Mouse (Mus musculus) hindbrain, embryonic 15.5 days (tissue): ENCODE results near the gene Prkce. TPM values are rescaled to one million over a fixed set of nuclear protein-coding genes. Genes with fewer than 3 reads are reported as not detected.

Experiments used
- ATAC-seq: fragments of 200-750 bp; cut with Nextera tagmentation; 2 replicates; pipeline ENCODE4 v1.8.0; 2017; ENCODE audit warnings: low read depth, moderate number of reproducible peaks, moderate TSS enrichment; ENCODE audit not compliant: low FRiP score
- H3K27ac ChIP-seq: fragments of 300-500 bp; sonication (generic); replicated peaks from 2 replicates; pipeline ENCODE4 v1.5.1; 2015; ENCODE audit warnings: mild to moderate bottlenecking, inconsistent platforms
- H3K27me3 ChIP-seq: fragments of 300-500 bp; sonication (generic); 2 replicates; pipeline ENCODE4 v1.6.1; 2015; ENCODE audit warnings: control low read depth, inconsistent platforms
- H3K36me3 ChIP-seq: fragments of 300-500 bp; sonication (generic); 2 replicates; pipeline ENCODE4 v1.6.1; 2015; ENCODE audit warnings: control low read depth, inconsistent platforms
- H3K4me1 ChIP-seq: fragments of 300-500 bp; sonication (generic); replicated peaks from 2 replicates; pipeline ENCODE4 v1.6.1; 2015; ENCODE audit warnings: control low read depth, inconsistent platforms
- H3K4me2 ChIP-seq: fragments of 300-500 bp; sonication (generic); 2 replicates; pipeline ENCODE4 v1.6.1; 2015; ENCODE audit warnings: moderate library complexity, mild to moderate bottlenecking, inconsistent platforms
- H3K4me3 ChIP-seq: fragments of 300-500 bp; sonication (generic); 2 replicates; pipeline ENCODE4 v1.5.1; 2015; ENCODE audit warnings: mild to moderate bottlenecking, inconsistent platforms
- H3K9ac ChIP-seq: fragments of 300-500 bp; sonication (generic); 2 replicates; pipeline ENCODE4 v1.6.1; 2015; ENCODE audit warnings: inconsistent platforms
- H3K9me3 ChIP-seq: fragments of 300-500 bp; sonication (generic); 2 replicates; pipeline ENCODE4 v1.6.1; 2016; ENCODE audit warnings: control low read depth, inconsistent platforms
- WGBS: fragments of 180-500 bp; shearing (Covaris S2); methylation state at CpG from one replicate; pipeline ENCODE4 v1.1.7; 2015; 5-methylcytosine and 5-hydroxymethylcytosine counted together
- polyA plus RNA-seq: library from polyadenylated mRNA; unstranded; fragments of >200 nt; fragmentation: Nextera tagmentation; extraction: Ambion mirVana; gene quantifications from 2 replicates; pipeline ENCODE4 v1.2.1, GENCODE M21; 2015

Prkce gene
- polyA plus RNA-seq, 1 experiment from 2014 or later, result 45.7 TPM

DNA sequence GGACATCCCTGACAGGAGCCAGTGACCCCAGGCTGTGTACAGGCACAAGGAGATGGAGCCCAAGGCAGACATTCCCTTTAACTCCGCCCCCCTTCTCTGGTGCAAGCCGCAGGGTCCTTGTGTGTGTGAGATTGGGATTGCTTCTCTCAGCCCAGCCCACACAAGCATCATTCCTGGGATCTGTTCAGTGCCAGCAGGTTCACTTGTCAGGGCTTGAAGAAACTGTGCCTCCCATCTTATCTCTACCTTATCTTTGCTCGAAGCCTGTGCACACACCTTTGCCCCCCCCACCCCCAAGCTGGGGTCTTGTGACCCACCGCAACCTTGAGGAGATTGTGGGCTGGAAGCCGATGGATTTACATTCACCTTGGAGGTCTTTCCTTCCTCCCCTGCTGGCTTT lies 508.8 kb downstream of the Prkce start:
- Histone ChIP-seq H3K9me3 (no peaks in the 10 kb centered on the region), H3K4me2 (no peak overlapping the region), H3K4me3 (no peak overlapping the region), H3K4me1 (no peaks in the 10 kb centered on the region), H3K27ac (no peak overlapping the region), H3K27me3 (no peaks in the 10 kb centered on the region), H3K36me3 (no peaks in the 10 kb centered on the region), H3K9ac (no peak overlapping the region)
- 87% methylated on average over 5 of the region's 5 CpGs for WGBS
- no peak for ATAC-seq

DNA sequence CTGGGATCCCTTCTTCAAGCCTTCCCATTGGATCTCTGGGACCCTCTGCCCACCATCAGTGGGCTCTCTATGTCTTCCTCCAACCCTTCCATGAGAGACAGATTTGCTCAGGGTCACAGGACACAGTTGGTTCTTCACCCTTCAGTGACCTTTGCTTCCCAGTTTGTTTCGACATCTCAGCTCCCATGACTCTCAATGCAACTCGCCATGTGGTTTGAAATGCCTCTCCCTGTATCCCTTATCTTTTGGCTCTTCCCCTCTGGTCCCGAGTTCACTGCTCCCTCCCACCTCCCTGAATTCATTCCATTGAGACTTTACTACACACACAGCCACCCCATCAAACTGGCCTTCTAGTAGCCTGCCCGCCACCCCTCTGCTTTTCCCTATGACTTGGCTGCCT lies 509.3 kb downstream of the Prkce start:
- no peak for ATAC-seq
- Histone ChIP-seq H3K36me3 (no peaks in the 10 kb centered on the region), H3K27ac (no peak overlapping the region), H3K9me3 (no peaks in the 10 kb centered on the region), H3K4me3 (no peak overlapping the region), H3K27me3 (no peaks in the 10 kb centered on the region), H3K4me1 (no peaks in the 10 kb centered on the region), H3K9ac (no peak overlapping the region), H3K4me2 (no peak overlapping the region)
- WGBS, result 70% methylated on average over 4 of the region's 4 CpGs

DNA sequence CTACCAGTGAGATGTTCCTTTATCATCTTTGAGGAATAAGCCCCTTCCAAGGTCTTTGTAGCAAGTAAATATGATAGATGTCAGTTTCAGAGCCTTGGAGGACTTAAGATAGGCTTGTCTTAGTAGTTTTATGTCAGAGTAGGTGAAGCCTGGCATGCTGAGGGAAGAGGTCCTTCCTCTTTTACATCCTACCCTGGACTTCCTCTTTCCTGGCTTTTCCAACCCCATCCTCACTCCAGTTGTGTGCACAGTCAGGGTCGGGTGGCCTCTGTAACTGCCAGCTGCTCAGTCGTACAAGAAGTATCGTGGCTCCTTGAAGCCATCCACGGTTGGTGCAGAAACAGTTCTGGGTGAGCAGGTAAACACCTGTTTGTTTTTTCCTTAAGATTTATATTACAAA lies 517.7 kb downstream of the Prkce start:
- H3K4me2 ChIP-seq, result no peak overlapping the region
- WGBS, result 86% methylated on average over 4 of the region's 4 CpGs
- no peaks in the 10 kb centered on the region for H3K9me3 ChIP-seq
- no peaks in the 10 kb centered on the region for H3K27me3 ChIP-seq
- no peaks in the 10 kb centered on the region for H3K36me3 ChIP-seq
- no peak overlapping the region for H3K4me3 ChIP-seq
- ATAC-seq, result no peak
- H3K4me1 ChIP-seq, result no peaks in the 10 kb centered on the region
- H3K9ac ChIP-seq, result no peak overlapping the region
- no peak overlapping the region for H3K27ac ChIP-seq

DNA sequence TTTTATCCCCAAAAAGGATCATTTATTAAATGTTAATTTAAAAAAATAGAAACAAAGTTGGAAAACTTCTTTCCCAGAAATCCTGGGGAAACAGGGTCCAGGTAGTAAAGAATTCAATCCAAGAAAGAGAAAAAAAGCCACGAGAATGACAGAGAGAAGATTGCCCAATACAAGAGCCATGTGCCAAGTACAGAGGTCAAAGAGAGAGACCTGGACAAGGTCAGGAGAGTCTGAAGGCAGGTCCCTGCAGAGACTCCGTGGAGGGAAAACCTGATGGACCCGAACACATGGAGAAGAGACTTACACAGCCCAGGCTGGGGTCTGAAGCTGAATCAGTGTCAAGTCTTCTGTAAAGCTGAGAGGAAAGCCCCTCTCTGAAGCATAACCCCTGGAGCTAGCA lies 519.4 kb downstream of the Prkce start:
- no peaks in the 10 kb centered on the region for H3K4me1 ChIP-seq
- no peaks in the 10 kb centered on the region for H3K27me3 ChIP-seq
- H3K27ac ChIP-seq, result no peak overlapping the region
- H3K9me3 ChIP-seq, result no peaks in the 10 kb centered on the region
- H3K4me3 ChIP-seq, result no peak overlapping the region
- ATAC-seq, result no peak
- no peak overlapping the region for H3K9ac ChIP-seq
- no peaks in the 10 kb centered on the region for H3K36me3 ChIP-seq
- WGBS, result 89% methylated on average over 3 of the region's 3 CpGs
- no peak overlapping the region for H3K4me2 ChIP-seq

DNA sequence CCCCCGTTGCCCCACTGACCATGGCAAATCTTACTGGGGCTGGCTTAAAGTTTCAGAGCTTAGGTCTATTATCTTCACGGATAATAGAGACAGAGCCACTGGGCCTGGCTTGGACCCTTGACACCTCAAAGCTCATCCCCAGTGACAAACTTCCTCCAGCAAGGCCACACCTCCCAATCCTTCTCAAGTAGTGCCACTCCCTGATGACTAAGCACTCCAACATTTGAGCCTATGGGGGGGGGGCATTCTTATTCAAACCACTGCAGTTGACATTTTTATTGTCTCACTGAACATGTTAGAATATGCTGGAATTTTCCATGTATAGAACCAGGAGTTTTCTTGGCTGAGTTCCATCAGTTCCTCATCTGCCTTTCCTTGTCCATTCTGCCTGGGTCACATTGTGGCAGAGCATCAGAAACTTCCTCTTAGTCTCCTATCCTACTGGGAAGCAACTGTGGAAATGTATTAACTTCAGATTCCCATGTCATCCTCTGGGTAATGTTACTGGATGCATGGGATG lies 523.3 kb downstream of the Prkce start:
- WGBS, result 92% methylated on average over 2 of the region's 2 CpGs

DNA sequence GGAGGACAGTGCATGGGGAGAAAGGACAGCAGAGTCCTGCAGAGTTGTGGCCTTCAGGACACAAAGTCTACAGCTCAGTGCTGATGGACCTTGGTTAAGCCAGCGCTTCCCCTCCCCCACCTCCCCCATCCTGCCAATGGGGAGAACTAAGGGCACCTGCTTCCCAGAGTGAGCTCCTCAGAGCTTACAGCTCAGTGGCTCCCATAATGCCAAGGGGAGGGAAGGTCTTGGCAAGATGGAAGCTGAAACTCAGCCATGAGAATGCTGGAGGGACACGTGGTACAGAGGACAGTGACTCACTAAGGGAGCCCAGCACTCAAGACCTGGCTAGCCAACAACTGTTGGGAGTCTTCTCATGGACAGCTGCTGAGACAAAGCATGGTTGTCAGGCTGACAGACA lies 530.2 kb downstream of the Prkce start:
- no peak overlapping the region for H3K4me3 ChIP-seq
- WGBS, result 91% methylated on average over 2 of the region's 2 CpGs
- no peaks in the 10 kb centered on the region for H3K36me3 ChIP-seq
- no peaks in the 10 kb centered on the region for H3K27me3 ChIP-seq
- ATAC-seq, result no peak
- no peak overlapping the region for H3K27ac ChIP-seq
- H3K9me3 ChIP-seq, result no peaks in the 10 kb centered on the region
- no peaks in the 10 kb centered on the region for H3K4me1 ChIP-seq
- H3K9ac ChIP-seq, result no peak overlapping the region
- H3K4me2 ChIP-seq, result no peak overlapping the region

More for the DNA sequence above, 523.3 kb downstream of the Prkce start:
- no peak overlapping the region for H3K4me2 ChIP-seq
- H3K27me3 ChIP-seq, result no peaks in the 10 kb centered on the region
- H3K36me3 ChIP-seq, result no peaks in the 10 kb centered on the region
- H3K27ac ChIP-seq, result no peak overlapping the region
- H3K9me3 ChIP-seq, result no peaks in the 10 kb centered on the region
- no peak overlapping the region for H3K4me3 ChIP-seq
- H3K9ac ChIP-seq, result no peak overlapping the region
- no peak for ATAC-seq
- H3K4me1 ChIP-seq, result no peaks in the 10 kb centered on the region

DNA sequence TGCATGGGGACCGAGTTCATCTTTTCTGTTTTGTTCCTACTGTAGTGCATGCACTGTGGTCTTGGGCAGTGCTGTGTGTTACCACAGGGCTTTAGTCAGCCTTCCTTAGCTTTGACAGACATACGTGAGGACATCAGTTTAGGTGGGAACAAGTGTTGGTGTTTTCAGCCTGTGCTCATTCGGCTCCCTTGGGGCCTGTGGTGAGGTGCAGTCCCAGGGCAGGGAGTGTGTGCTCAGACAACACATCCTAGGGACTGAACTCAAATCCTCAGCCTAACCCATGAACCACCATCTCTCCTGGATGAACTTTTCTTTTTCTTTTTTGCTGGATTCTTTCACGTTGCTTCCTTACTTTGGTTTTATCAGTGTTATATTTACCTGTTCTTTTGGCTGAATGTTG lies 535.8 kb downstream of the Prkce start:
- 82% methylated on average over 4 of the region's 4 CpGs for WGBS
- H3K27ac ChIP-seq, result no peak overlapping the region
- H3K36me3 ChIP-seq, result no peaks in the 10 kb centered on the region
- no peak overlapping the region for H3K4me3 ChIP-seq
- no peaks in the 10 kb centered on the region for H3K9me3 ChIP-seq
- ATAC-seq, result no peak
- no peak overlapping the region for H3K4me2 ChIP-seq
- H3K4me1 ChIP-seq, result no peaks in the 10 kb centered on the region; the same call in 1 of the 2 replicates
- no peak overlapping the region for H3K9ac ChIP-seq
- H3K27me3 ChIP-seq, result no peaks in the 10 kb centered on the region

DNA sequence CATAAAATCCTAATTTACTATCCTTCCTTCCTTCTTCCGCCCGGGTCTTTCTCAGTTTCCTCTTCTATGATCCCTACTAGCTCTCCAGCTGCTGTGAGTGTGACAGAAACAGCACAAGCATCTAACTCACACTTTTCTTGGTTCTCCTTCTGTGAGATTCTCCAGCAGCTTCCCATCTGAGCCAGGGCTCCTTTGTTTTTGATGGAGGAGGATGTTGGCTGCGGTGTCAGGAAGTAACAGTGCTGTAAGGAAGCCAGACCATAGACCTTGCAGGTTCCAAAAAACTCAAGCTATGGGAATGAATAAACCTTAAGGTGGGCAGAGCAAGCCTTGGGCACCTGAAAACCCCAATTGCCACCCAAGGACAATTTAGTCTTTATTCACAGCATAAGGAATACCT lies 537.7 kb downstream of the Prkce start:
- H3K4me2 ChIP-seq, result no peak overlapping the region
- H3K27me3 ChIP-seq, result no peaks in the 10 kb centered on the region
- no peak overlapping the region for H3K27ac ChIP-seq
- no peak for ATAC-seq
- no peaks in the 10 kb centered on the region for H3K9me3 ChIP-seq
- 86% methylated on average over 3 of the region's 3 CpGs for WGBS
- H3K9ac ChIP-seq, result no peak overlapping the region
- no peak overlapping the region for H3K4me3 ChIP-seq
- H3K36me3 ChIP-seq, result no peaks in the 10 kb centered on the region
- H3K4me1 ChIP-seq, result no peaks in the 10 kb centered on the region; the same call in 1 of the 2 replicates

DNA sequence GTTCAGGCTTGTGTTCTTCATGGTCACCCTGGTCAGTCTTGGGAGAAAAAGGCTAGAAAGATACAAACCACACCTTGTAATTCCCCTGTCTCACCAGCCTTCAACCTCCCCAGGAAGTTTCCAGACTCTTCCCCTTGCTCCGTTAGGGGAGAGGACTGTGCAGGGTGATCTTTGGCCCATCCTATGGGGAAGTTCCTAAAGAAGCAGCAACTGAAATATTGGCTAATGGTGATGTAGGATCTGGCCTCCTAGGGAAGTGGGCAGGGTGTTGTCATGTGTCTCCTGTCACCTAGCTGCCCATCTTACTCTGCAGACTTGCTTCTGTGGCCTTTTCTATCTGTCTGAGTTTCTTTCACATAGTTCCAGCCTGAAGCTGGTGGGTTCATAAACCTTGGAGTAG lies 538.9 kb downstream of the Prkce start:
- no peaks in the 10 kb centered on the region; the same call in 1 of the 2 replicates for H3K4me1 ChIP-seq
- no peaks in the 10 kb centered on the region for H3K36me3 ChIP-seq
- H3K4me3 ChIP-seq, result no peak overlapping the region
- H3K27me3 ChIP-seq, result no peaks in the 10 kb centered on the region
- ATAC-seq, result no peak
- WGBS, result 83% methylated on average over 1 of the region's 1 CpGs
- H3K4me2 ChIP-seq, result no peak overlapping the region
- H3K9me3 ChIP-seq, result no peaks in the 10 kb centered on the region
- H3K27ac ChIP-seq, result no peak overlapping the region
- H3K9ac ChIP-seq, result no peak overlapping the region

Other genes with a start within 250 kb of the Prkce start
- 14.7 and 14.8 TPM in 2 replicates for gene Srbd1, start 22.6 kb upstream of the Prkce start, polyA plus RNA-seq